Mouse (Mus musculus) gastrocnemius, postnatal 14 days (tissue): ENCODE measurements around the gene Lima1. TPM values are rescaled to one million over a fixed set of nuclear protein-coding genes. Genes with fewer than 3 reads are reported as not detected.
"Not testable (repeated sequence)": the region's sequence is repeated elsewhere in the genome, so short reads cannot be mapped to it uniquely, and the experiment has no call there.

Experiments used
- DNase-seq: peaks from one replicate; pipeline ENCODE4 v3.0.0; 2021; ENCODE audit warnings: mixed read lengths
- intact Hi-C: fragments of 180-260 bp; cut with DNase I; formaldehyde crosslinking; loops from one replicate; pipeline ENCODE4 v1.15.1; 2025; ENCODE audit warnings: low total_unique reads
- long read RNA-seq, 2 experiments: library from polyadenylated mRNA; stranded (forward); transcript quantifications; one replicate each; pipeline ENCODE4 v2.0.0; 2021
- total RNA-seq, 2 experiments: library from RNA; stranded (reverse); gene quantifications; 2 replicates each; pipeline ENCODE4 v1.2.3; 2021

The Lima1 gene
- total RNA-seq = 10 to 100 TPM; 16.8 to 23.0 TPM
- long read RNA-seq, experiment 1, full-length matches to known transcripts = 10 of 14 reads
- long read RNA-seq, experiment 1, partial matches to known transcripts = 1 of 14 reads
- long read RNA-seq, experiment 1, other reads (novel, unspliced or antisense) = 3 of 14 reads
- long read RNA-seq, experiment 2, full-length matches to known transcripts = 13 of 14 reads
- long read RNA-seq, experiment 2, partial matches to known transcripts = 1 of 14 reads
- long read RNA-seq, experiment 2, other reads (novel, unspliced or antisense) = 0 of 14 reads

DNA sequence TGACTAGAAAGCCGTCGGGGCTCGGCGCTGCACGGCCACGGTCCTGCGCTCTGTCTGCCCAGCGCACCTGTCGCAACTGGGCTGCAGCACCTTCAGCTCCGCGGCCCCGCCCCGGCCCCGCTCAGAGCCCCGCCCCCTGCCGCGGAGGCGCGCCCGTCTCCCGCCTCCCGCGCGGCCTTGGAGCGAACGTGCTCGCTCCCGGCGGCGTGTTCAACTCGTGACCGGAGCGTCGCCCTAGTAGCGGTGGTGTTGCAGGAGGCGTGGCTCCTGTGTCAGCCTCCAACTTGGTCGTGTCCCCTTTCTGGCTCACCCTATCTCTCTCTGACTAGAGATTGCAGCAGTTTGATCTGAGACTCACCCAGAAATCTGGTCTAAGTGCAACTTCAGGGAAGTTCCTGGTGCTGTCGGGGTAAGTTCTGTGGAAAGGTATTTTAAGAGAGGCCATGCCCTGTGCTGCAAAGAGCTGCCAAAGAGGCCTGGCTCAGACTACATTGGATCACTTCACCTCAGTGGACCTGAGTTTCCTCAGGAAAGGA is at the start of gene Lima1:
TSS of gene Lima1 (minus strand) at position 123 of the 536 bp plus-strand sequence.
- DNase-seq = peak; percentile 88
- intact Hi-C loops = no loop called here

DNA sequence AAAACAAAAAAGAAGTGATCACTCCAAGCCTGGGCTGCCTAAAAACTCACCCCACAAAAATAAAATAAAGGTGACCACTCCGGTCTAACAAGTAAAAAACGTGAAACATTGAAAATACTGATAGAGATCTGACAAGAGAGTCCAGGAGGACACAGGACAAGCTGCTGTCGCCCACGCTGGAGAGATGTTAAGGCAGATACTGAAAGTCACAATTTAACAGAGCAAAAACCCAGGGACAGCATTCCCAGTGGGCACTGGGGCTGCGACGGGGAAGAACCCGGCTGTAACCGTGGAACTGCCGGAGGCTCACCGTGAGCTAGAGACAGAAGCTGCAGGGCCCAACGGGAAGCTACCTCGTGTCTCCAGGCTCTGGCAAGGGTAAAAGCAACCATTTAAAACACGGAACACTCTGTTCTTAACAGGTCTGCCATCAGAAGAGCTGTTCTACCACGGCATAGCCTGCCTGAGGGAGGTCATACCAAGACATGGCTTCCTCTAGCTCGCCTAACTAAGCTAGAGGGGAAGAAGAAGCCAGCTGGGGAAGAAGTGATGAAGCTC is 44.4 kb upstream of the Lima1 start:
- intact Hi-C loops = loop anchor here (10.0 kb wide), 1 partner anchor 325 kb away; the partner anchor contains the start of gene Aqp5
- no peak for DNase-seq

DNA sequence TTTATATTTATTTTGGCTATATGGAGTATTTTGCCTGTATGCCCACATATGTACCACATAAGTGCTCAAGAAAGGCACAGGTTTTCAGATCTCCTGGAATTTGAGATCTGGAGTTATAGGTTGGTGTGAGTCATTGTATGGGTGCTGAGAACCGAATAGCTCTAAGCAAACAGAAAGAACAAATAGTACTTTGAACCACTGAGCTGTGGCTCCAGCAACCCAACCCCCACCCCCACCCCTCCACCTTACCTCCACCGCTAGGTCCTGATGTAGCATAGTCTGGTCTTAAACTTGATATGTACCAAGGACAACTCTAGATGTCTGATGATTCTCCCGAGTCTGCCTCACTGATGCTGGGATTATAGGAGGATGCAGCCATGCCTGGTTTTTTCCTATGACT is 42.0 kb upstream of the Lima1 start:
- intact Hi-C loops = loop anchor here (10.0 kb wide), 1 partner anchor 322 kb away; the partner anchor contains the start of gene Aqp5
- DNase-seq = no peak

DNA sequence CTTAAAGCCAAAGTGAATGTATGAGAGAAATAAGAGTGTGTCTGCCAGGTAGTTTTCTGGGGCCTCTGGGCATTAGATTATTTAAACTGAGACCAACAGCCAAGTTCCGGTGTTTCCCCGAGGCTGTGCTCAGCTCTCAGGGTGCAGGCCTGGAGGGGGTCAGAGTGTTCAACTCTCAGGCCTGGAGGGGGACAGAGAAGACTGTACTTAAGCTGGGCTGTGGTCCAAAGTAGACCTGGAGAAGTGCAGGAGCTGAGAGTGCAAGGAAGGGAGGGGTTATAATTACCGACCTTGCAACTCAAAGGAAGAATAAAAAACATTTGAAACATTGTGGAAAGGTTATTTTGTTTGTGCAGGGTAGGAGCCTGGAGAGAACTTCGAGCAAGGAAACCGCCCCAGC is 39.4 kb upstream of the Lima1 start:
- DNase-seq = no peak
- intact Hi-C loops = loop anchor here (10.0 kb wide), 1 partner anchor 320 kb away; the partner anchor contains the start of gene Aqp5

DNA sequence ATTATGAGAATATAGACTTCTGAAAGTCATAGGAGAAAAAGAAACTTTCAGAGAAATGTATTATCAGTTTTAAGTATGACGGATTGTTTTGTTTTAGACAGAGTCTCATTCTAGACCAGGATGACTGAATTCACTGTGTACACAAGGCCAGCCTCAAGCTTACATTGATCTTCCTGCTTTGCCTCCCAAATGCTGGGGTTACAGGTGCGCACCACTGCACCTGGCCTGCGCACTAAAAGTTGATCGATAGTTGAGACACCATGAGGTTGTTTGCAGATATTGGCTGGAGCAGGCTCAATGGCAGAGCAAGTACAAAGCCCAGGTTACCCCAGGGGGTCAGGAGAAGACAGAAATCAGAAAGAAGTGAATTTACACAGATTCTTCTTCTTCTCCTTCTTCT is 36.5 kb upstream of the Lima1 start:
- intact Hi-C loops = loop anchor here (10.0 kb wide), 1 partner anchor 317 kb away; the partner anchor contains the start of gene Aqp5
- no peak for DNase-seq

DNA sequence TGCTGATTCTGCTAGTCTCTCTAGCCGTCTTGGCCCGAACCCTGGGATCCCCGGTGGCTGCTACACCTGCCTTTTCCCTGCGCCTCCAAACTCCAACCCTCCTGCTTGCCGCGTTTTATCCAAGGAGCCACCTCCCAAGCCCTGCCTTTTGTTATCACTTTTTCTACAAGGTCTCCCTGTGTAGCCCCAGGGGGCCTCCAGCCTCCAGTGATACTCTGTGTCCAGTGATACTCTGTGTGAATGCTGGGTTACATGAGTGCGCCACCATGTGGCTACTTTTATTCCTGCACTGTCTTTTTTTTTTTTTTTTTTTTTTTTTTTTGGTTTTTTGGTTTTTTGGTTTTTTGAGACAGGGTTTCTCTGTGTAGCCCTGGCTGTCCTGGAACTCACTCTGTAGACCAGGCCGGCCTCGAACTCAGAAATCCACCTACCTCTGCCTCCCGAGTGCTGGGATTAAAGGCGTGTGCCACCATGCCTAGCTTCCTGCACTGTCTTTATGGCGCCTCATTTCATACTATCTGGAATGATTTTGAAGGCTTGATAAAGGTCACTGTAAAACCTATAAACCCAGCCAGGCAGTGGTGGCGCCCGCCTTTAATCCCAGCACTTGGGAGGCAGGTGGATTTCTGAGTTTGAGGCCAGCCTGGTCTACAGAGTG is 34.2 kb upstream of the Lima1 start:
- intact Hi-C loops = loop anchor here (10.0 kb wide), 1 partner anchor 185 kb away; the partner anchor contains the start of gene Cox14
- peak; percentile 19 for DNase-seq

DNA sequence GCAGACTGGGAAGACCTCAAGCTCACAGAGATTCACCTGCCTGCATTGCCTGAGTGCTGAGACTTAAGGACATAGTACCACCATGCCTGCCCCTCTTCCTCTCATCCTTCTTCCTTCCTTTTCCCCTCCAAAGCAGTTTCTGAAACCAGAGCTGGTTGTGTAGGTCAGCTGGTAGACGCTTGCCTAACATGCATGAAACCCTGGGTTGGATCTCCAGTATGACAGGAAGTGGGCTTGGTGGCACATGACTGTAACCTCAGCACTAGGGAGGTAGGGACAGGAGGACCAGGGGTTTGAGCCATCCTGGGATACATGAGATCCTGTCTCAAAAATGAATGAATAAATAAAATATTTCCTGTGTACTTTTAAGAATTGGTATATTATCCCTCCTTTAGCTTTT is 32.3 kb upstream of the Lima1 start:
- no peak for DNase-seq
- intact Hi-C loops = loop anchor here (10.0 kb wide), 1 partner anchor 183 kb away; the partner anchor contains the start of gene Cox14

DNA sequence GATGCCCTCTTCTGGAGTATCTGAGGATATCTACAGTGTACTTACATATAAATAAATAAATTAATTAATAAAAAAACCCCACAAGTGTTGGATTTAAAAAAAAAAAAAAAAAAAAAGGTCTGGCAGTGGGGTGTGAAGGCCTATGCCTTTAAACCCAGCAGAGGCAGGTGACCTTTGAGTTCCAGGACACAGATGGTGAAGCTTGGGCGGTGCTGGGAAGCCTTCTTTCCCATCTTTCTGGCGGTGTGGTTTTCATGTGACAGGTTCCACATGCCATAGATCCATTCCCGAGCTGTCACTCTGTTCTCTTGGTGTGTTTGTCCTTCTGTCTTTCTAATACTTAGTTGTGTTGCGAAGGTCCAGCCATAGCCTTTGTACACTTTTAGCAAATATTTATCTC is 31.8 kb upstream of the Lima1 start:
- intact Hi-C loops = loop anchor here (10.0 kb wide), 1 partner anchor 182 kb away; the partner anchor contains the start of gene Cox14
- DNase-seq = no peak

DNA sequence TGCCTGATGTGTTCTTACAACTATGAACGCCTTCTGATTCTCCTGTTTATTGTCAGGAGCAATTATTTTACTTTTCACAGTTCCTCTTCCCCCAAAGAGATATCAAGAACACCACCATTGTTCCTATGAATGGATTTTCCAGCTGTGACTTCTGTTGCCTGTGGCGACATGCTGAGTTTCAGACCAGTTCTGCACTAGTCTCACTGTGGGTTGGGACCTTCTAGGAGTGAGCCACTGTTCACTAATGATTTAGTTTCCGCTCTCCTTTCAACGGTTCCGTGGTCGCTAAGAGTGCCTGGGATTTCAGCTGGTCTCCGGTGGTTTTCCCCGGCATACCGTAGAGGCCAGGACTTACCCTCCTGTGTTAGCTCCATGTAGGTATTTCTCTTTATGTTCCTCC is 29.6 kb upstream of the Lima1 start:
- intact Hi-C loops = loop anchor here (10.0 kb wide), 1 partner anchor 180 kb away; the partner anchor contains the start of gene Cox14
- DNase-seq = no peak

DNA sequence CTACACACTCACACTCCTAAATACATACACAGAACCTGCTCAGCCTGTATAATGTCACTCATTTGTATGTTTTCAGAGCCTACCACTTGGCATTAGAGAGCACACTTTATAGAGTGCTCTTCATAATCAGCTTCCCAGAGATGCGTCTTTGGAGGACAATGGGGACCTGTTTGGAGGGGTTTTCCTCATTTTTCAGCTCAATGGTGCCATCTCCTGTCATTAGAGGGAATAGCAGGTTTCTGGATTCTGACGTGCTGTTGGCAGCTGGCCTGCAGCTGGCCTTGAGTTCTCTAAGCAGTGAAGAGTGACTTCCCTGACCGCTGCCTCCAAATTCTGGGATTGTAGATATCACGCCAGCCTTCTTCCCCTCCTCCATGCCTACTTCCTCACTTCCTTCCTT is 29.1 kb upstream of the Lima1 start:
- intact Hi-C loops = loop anchor here (10.0 kb wide), 1 partner anchor 180 kb away; the partner anchor contains the start of gene Cox14
- DNase-seq = peak; percentile 75

DNA sequence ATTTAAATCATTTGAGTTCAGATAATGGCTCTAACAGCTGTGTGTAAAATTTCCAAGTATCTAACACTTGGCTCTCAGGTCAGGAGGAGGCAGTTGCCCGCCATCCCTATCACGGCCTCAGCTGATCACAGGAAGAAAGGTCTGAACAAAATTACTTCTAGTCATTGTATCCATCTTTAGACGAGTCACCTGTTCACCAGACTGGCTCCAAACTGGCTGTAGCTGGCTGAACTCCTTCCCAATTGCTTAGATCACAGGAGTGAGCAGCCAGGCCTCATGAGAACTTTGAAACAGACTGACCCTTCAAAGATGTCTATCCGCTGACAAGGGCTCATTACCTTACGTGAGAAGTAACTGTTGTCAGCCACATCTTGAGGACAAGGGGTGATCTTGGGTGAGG is 28.0 kb upstream of the Lima1 start:
- intact Hi-C loops = loop anchor here (10.0 kb wide), 1 partner anchor 178 kb away; the partner anchor contains the start of gene Cox14
- DNase-seq = no peak

DNA sequence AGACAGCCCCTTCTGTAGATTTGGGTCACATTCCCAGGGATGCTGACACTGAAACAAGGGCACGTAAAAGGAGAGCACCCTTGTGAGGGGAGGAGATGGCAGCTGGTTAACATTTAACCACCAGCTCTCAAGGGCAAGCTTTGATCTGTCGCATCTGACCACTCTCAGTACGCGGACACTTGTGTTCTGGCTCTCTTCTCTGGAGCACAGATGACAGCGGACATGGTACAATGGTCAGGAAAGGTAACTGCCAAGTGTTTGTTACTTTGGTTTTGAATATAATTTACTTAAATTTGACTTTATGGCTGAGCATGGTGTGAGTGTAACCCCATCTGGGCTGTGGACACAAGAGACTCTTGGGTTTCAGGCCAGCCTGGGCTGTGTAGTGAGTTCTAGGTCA is 27.5 kb upstream of the Lima1 start:
- intact Hi-C loops = loop anchor here (10.0 kb wide), 1 partner anchor 178 kb away; the partner anchor contains the start of gene Cox14
- DNase-seq = no peak

DNA sequence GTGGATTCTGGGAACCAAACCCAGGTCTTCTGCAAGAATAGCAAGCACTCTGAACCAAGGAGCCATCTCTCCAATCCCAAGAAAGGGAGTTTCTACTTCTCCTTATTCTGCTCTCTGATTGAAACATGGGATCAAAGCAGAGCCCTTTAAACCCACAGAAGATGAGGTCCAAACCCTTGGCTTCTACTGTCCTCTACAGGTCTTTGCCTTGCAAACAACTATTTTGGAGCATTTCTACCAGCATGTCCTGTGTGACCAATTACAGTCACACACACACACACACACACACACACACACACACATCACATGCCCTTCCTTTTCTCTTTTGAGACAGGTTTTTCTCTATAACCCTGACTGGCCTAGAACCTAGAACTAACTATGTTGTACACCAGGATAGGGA is 21.4 kb upstream of the Lima1 start:
- intact Hi-C loops = loop anchor here (5.0 kb wide), 1 partner anchor 104 kb away; no protein-coding TSS in a partner anchor
- DNase-seq = no peak

DNA sequence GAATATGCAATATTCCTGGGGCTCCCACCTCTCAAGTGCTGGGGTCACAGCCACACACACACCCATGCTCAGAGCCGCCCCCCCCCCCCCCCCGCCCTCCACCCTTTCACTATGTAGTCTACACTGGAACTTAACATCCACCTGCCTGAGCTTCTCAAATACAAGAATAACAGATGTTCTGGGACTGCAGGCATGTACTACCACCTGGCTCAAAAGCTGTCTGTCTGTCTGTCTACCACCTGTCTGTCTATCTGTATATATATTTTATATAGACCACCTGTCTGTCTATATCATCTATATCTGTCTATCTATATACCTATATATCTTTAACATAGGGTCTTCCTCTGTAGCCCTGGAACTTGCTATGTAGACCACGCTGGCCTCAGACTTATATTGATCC is 16.1 kb upstream of the Lima1 start:
- no peak for DNase-seq
- intact Hi-C loops = no loop called here

DNA sequence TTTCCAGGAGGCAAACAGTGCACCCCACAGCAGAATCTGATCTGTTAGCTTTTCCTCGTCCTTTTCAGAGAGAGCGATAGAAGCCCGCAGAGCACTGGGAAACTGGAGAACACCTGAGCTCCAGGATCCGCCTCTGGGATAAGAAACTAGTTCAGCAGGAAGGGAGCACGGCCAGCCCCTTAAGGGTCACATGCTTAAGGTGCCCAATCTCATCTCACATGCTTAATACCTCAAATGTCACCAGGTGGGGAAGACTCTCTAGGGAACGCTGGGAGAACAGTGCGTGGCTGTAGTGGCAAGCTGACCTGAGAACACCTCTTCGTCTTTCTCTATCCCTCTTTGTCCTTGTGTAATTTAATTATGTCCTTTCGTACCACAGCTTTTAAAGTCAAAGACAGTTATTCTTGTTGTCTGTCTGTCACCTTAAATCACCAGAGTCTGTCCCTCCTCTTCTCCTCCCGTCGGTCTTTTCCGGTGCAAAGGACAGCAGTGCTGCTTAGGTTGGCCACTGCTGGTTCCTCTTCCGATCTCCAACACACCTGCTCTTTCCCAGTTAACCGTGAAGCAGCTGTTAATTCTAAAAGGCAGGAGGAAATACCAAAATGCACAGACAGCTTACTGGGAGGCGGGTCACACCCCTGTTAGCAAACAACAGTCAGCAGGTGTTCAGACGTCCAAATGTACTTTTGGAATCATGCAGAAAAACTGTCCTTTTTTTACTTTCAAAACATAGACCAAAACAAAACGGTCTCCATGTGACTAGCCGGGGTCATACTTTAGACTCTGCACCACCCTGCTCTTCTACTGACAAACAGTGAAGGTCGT is 15.4 kb upstream of the Lima1 start:
- DNase-seq = no peak
- intact Hi-C loops = no loop called here

DNA sequence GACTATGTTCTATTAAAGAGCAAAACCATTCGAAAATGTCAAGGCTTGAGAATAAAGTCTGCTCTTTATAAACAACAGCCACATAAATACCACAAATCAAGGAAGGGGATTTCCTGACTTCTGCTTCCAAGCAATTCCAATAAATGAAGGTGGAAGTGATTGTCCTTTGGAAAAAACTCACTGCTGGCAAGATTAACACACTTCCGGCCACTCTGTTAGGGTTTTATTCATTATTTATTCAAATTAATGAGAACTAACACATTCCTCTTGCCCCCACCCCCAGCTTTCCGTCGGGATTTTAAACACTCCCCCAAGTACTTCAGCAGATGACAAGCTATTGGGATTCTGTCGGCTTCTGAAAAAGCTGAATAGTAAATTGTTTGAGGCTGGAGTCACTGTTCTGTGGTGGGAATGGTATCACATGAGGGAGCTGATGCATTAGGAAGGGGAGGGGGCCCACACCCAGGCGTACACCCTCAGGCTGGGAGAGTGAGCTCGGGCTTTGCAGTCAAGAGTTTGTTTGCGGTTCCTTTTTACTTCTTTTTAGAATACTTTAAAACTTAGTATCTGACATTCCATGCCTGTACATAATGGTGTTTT is 14.1 kb upstream of the Lima1 start:
- no peak for DNase-seq
- intact Hi-C loops = no loop called here

DNA sequence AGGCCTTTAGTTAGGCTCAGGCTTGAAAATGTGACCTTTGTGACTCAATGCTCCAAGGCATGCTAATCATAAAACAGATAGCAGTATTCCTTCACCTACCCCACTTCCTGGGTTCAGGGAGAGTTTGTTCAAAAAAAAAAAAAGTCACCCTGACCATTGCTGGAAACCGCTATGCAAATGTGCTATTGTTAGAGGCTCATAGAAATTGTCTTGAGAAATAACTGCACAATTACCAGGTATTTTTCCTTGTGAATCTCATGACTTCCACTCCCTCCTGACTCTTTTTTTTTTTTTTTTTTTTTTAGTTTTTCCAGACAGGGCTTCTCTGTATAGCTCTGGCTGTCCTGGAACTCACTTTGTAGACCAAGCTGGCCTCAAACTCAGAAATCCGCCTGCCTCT is 11.9 kb upstream of the Lima1 start:
- not testable (repeated sequence) for DNase-seq

DNA sequence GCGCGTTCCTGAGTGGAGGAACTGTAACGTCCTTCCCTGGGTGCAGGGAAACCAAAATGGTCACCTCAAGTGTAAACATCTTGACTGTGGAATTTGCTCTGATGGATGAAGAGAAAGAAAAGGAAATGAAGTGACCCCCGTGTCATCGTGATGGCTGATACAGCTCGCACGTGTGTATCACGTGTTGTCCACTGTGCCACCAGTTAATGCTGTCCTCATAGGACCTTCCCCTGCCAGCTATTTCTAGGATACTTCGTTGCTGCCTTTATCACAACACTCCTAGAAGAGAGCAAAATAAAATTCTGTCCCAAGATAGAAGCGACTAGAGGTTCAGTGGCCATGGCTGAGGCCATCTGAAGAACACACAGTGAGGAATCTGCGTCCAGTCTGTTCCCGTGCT is 8.8 kb upstream of the Lima1 start:
- DNase-seq = no peak
- intact Hi-C loops = no loop called here

More for the DNA sequence above, 11.9 kb upstream of the Lima1 start:
- intact Hi-C loops = not testable (repeated sequence)

DNA sequence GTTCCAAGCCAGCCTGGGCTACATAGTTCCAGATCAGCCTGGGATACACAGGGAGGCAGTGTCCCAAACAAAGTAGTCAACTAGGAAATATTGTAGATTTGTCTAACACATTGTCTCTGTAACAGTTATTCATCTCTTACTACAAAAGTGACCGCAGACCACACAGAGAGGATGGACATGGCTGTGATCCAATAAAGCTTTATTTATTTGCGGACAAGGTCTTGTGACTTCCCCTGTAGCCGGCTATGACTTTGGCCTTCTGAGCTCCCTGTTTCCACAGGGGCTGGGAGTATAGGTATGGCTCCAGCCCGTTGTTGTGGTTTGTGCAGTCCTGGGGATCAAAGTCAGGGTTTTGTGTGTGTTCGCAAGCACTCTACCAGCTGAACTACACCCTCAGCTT is 3.3 kb upstream of the Lima1 start:
- DNase-seq = no peak
- intact Hi-C loops = no loop called here
